Mouse (Mus musculus) lung, postnatal 0 days (tissue): ENCODE measurements at regions not wholly inside any gene's neighbourhood (a gene's known extent, or its start where the extent isn't known, plus 50 kb on each side); places are given as distances from the start of the nearest gene placed in this dataset.

Experiments used
- CTCF ChIP-seq: IDR thresholded peaks from 2 replicates; pipeline ENCODE4 v1.5.1; 2016; ENCODE audit warnings: antibody characterized with exemption, mild to moderate bottlenecking
- EP300 ChIP-seq: IDR thresholded peaks from 2 replicates; pipeline ENCODE4 v1.6.1; 2016; ENCODE audit warnings: antibody characterized with exemption, mild to moderate bottlenecking, control low read depth

GRCm38 (mm10) chr3:131026336-131026735, 83.9 kb upstream of the Lef1 start:
- no peak for TF ChIP-seq EP300
- TF ChIP-seq CTCF = no peak
